Mouse (Mus musculus): Measurements from ENCODE around the gene Wfdc1. TPM values are rescaled to one million over a fixed set of nuclear protein-coding genes. Genes with fewer than 3 reads are reported as not detected.

Wfdc1 gene
- total and polyA plus RNA-seq, 2 experiments from 2014 or later = 8.5 to 11.6 TPM

- no peak for TF ChIP-seq CTCF (IDR thresholded peaks at IDR 0.05)
- Histone ChIP-seq H3K27me3 (ENCODE audit: insufficient read depth, low read length) (no peaks in the 10 kb centered on the region), H3K9ac (replicated peaks; ENCODE audit: low read length, poor library complexity, severe bottlenecking) (no peak overlapping the region), H3K4me1 (ENCODE audit: insufficient read depth, low read length) (no peaks in the 10 kb centered on the region), H3K27ac (ENCODE audit: low read depth, low read length) (no peak overlapping the region), H3K9me3 (ENCODE audit: low read length) (no peaks in the 10 kb centered on the region), H3K4me2 (ENCODE audit: low read depth, low read length, poor library complexity, severe bottlenecking) (no peak overlapping the region), H3K4me3 (ENCODE audit: low read depth, low read length) (no peak overlapping the region), H3K36me3 (ENCODE audit: insufficient read depth, low read length) (no peaks in the 10 kb centered on the region)
- no peak for ATAC-seq (ENCODE audit: low FRiP score)
- DNase-seq (ENCODE audit: low spot score) = no peak
- 62% methylated on average over 2 of the region's 2 CpGs for WGBS
Observed at GRCm38 (mm10) chr8:119651324-119651723, 14.8 kb upstream of the Wfdc1 start.

- Histone ChIP-seq H3K4me2 (ENCODE audit: low read depth, low read length, poor library complexity, severe bottlenecking) (no peak overlapping the region), H3K9me3 (ENCODE audit: low read length) (no peaks in the 10 kb centered on the region), H3K4me3 (ENCODE audit: low read depth, low read length) (no peak overlapping the region), H3K36me3 (ENCODE audit: insufficient read depth, low read length) (no peaks in the 10 kb centered on the region), H3K27me3 (ENCODE audit: insufficient read depth, low read length) (no peaks in the 10 kb centered on the region), H3K9ac (replicated peaks; ENCODE audit: low read length, poor library complexity, severe bottlenecking) (no peak overlapping the region), H3K27ac (ENCODE audit: low read depth, low read length) (no peak overlapping the region), H3K4me1 (ENCODE audit: insufficient read depth, low read length) (no peaks in the 10 kb centered on the region)
- ATAC-seq (ENCODE audit: low FRiP score) (no peak), DNase-seq (ENCODE audit: low spot score) (no peak)
- WGBS = 58% methylated on average over 5 of the region's 5 CpGs
- peak; percentile 48 for TF ChIP-seq CTCF (IDR thresholded peaks at IDR 0.05)
Observed at GRCm38 (mm10) chr8:119656709-119657464, 9.3 kb upstream of the Wfdc1 start.

- no peak for TF ChIP-seq CTCF (IDR thresholded peaks at IDR 0.05)
- ATAC-seq (ENCODE audit: low FRiP score) (no peak), DNase-seq (ENCODE audit: low spot score) (peak; percentile 70)
- H3K9ac ChIP-seq (replicated peaks; ENCODE audit: low read length, poor library complexity, severe bottlenecking) = no peak overlapping the region
- H3K36me3 ChIP-seq (ENCODE audit: insufficient read depth, low read length) = no peaks in the 10 kb centered on the region
- no peak overlapping the region for H3K4me2 ChIP-seq (ENCODE audit: low read depth, low read length, poor library complexity, severe bottlenecking)
- no peaks in the 10 kb centered on the region for H3K9me3 ChIP-seq (ENCODE audit: low read length)
- H3K27me3 ChIP-seq (ENCODE audit: insufficient read depth, low read length) = no peaks in the 10 kb centered on the region
- no peak overlapping the region for H3K4me3 ChIP-seq (ENCODE audit: low read depth, low read length)
- H3K27ac ChIP-seq (ENCODE audit: low read depth, low read length) = no peak overlapping the region
- no peaks in the 10 kb centered on the region for H3K4me1 ChIP-seq (ENCODE audit: insufficient read depth, low read length)
- WGBS = 9% methylated on average over 9 of the region's 9 CpGs
Observed at GRCm38 (mm10) chr8:119661081-119661480, 5.1 kb upstream of the Wfdc1 start.

- H3K36me3 ChIP-seq (ENCODE audit: insufficient read depth, low read length) = no peaks in the 10 kb centered on the region
- DNase-seq (ENCODE audit: low spot score) (no peak), ATAC-seq (ENCODE audit: low FRiP score) (no peak)
- TF ChIP-seq CTCF (IDR thresholded peaks at IDR 0.05) = no peak
- H3K4me3 ChIP-seq (ENCODE audit: low read depth, low read length) = no peak overlapping the region
- H3K4me1 ChIP-seq (ENCODE audit: insufficient read depth, low read length) = no peaks in the 10 kb centered on the region
- 62% methylated on average over 6 of the region's 6 CpGs for WGBS
- H3K27me3 ChIP-seq (ENCODE audit: insufficient read depth, low read length) = no peaks in the 10 kb centered on the region
- H3K9me3 ChIP-seq (ENCODE audit: low read length) = no peaks in the 10 kb centered on the region
- H3K27ac ChIP-seq (ENCODE audit: low read depth, low read length) = no peak overlapping the region
- no peak overlapping the region for H3K9ac ChIP-seq (replicated peaks; ENCODE audit: low read length, poor library complexity, severe bottlenecking)
- H3K4me2 ChIP-seq (ENCODE audit: low read depth, low read length, poor library complexity, severe bottlenecking) = no peak overlapping the region
Observed at GRCm38 (mm10) chr8:119661892-119662291, 4.3 kb upstream of the Wfdc1 start.

DNA sequence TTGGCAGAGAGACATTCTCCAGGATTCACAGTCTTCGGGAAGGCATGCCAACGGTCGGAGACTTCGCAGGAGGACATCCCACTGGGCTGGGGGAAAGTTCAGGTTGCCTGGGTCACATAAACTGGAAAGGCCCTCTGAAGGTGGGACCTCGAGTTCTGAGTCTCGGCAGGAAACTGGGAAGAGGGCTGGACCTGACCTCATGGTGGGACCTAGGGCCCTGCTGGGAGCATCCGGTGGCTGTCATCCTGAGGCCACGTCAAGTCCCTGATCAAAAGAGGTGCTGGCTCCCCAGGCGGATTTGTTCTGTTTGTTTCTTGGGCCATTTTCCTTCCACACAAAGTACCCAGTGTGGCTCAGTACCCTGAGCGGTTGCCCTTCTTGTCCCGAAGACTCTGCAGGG is 2.7 kb upstream of the Wfdc1 start:
- Histone ChIP-seq H3K9ac (replicated peaks; ENCODE audit: low read length, poor library complexity, severe bottlenecking) (no peak overlapping the region), H3K9me3 (ENCODE audit: low read length) (no peaks in the 10 kb centered on the region), H3K27me3 (ENCODE audit: insufficient read depth, low read length) (no peaks in the 10 kb centered on the region), H3K27ac (ENCODE audit: low read depth, low read length) (no peak overlapping the region), H3K4me3 (ENCODE audit: low read depth, low read length) (no peak overlapping the region), H3K4me1 (ENCODE audit: insufficient read depth, low read length) (no peaks in the 10 kb centered on the region), H3K4me2 (ENCODE audit: low read depth, low read length, poor library complexity, severe bottlenecking) (no peak overlapping the region), H3K36me3 (ENCODE audit: insufficient read depth, low read length) (no peaks in the 10 kb centered on the region)
- WGBS = 46% methylated on average over 11 of the region's 11 CpGs
- no peak for TF ChIP-seq CTCF (IDR thresholded peaks at IDR 0.05)
- ATAC-seq (ENCODE audit: low FRiP score) (no peak), DNase-seq (ENCODE audit: low spot score) (no peak)

DNA sequence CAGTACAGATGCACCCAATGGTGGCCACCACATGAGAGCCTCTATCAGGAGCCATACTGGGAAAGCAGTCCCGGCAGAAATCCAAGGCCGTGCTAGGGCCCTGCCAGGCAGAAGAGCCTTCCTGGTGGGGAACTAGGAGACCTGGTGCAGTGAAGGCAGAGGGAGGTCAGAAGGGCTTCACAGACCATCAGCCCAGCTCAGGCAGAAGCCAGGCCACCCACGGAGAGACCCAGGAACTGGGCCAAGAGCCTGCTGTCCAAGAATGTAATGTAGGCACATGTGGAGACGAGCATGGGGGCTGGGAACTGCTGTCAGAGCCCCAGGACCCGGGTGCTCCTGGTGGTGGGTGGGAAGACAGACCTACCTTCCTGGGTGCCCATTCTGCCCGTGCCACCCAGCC is 895 bp upstream of the Wfdc1 start:
- no peak for DNase-seq (ENCODE audit: low spot score)
- no peak overlapping the region for H3K27ac ChIP-seq (ENCODE audit: low read depth, low read length)
- H3K4me2 ChIP-seq (ENCODE audit: low read depth, low read length, poor library complexity, severe bottlenecking) = no peak overlapping the region
- H3K4me3 ChIP-seq (ENCODE audit: low read depth, low read length) = no peak overlapping the region
- H3K36me3 ChIP-seq (ENCODE audit: insufficient read depth, low read length) = no peaks in the 10 kb centered on the region
- no peaks in the 10 kb centered on the region for H3K9me3 ChIP-seq (ENCODE audit: low read length)
- TF ChIP-seq CTCF (IDR thresholded peaks at IDR 0.05) = no peak
- no peaks in the 10 kb centered on the region for H3K27me3 ChIP-seq (ENCODE audit: insufficient read depth, low read length)
- no peaks in the 10 kb centered on the region for H3K4me1 ChIP-seq (ENCODE audit: insufficient read depth, low read length)
- 69% methylated on average over 6 of the region's 6 CpGs for WGBS
- ATAC-seq (ENCODE audit: low FRiP score) = no peak
- no peak overlapping the region for H3K9ac ChIP-seq (replicated peaks; ENCODE audit: low read length, poor library complexity, severe bottlenecking)

Measured in midbrain, postnatal 0 days (tissue).